Mouse (Mus musculus) myocyte (in vitro differentiated cells): ENCODE results near the gene Sema4a. TPM values are rescaled to one million over a fixed set of nuclear protein-coding genes. Genes with fewer than 3 reads are reported as not detected.

Experiments used
- H3K27me3 ChIP-seq: one replicate; pipeline ENCODE4 v1.6.1; 2011; ENCODE audit not compliant: control insufficient read depth, insufficient read depth, insufficient read length
- H3K36me3 ChIP-seq: one replicate; pipeline ENCODE4 v1.6.1; 2011; ENCODE audit not compliant: control insufficient read depth, insufficient read depth
- H3K4me2 ChIP-seq: one replicate; pipeline ENCODE4 v1.6.1; 2011; ENCODE audit warnings: low read depth, control low read depth
- H3K4me3 ChIP-seq: one replicate; pipeline ENCODE4 v1.5.1; 2011; ENCODE audit warnings: mild to moderate bottlenecking, control low read depth, moderate library complexity
- H3K79me2 ChIP-seq: one replicate; pipeline ENCODE4 v1.6.1; 2011; ENCODE audit not compliant: control insufficient read depth, insufficient read depth
- H3ac ChIP-seq: one replicate; pipeline ENCODE4 v1.6.1; 2011; ENCODE audit not compliant: control insufficient read depth, insufficient read length
- CEBPB ChIP-seq: IDR thresholded peaks from 2 replicates; pipeline ENCODE4 v1.6.1; 2011; ENCODE audit warnings: mild to moderate bottlenecking, moderate library complexity; ENCODE audit not compliant: poor library complexity, insufficient read depth, severe bottlenecking
- E2F4 ChIP-seq: IDR thresholded peaks from one replicate; pipeline ENCODE4 v1.6.1; 2011; ENCODE audit warnings: mild to moderate bottlenecking, control low read depth, moderate library complexity; ENCODE audit not compliant: insufficient read depth
- MAX ChIP-seq: IDR thresholded peaks from one replicate; pipeline ENCODE4 v1.6.1; 2011; ENCODE audit warnings: low read depth, mild to moderate bottlenecking, control low read depth
- MYOD1 ChIP-seq, 3 experiments: IDR thresholded peaks; one replicate each; pipeline ENCODE4 v1.6.1; 2011; ENCODE audit warnings: control low read depth in 2 of 3, low read depth in 2 of 3, mild to moderate bottlenecking in 2 of 3, moderate library complexity in 1 of 3; ENCODE audit not compliant: insufficient read length in 2 of 3, control insufficient read depth in 1 of 3
- MYOG ChIP-seq, 3 experiments: IDR thresholded peaks; one replicate each; pipeline ENCODE4 v1.6.1; 2011; ENCODE audit warnings: control low read depth in 2 of 3, low read depth in 2 of 3, mild to moderate bottlenecking in 2 of 3; ENCODE audit not compliant: insufficient read length in 2 of 3, control insufficient read depth in 1 of 3, insufficient read depth in 1 of 3
- POLR2A ChIP-seq: IDR thresholded peaks from one replicate; pipeline ENCODE4 v1.6.1; 2011; ENCODE audit warnings: low read depth, mild to moderate bottlenecking, control low read depth, moderate library complexity; ENCODE audit not compliant: insufficient read length
- POLR2AphosphoS2 ChIP-seq: IDR thresholded peaks from one replicate; pipeline ENCODE4 v1.6.1; 2011; ENCODE audit warnings: low read depth, control low read depth; ENCODE audit not compliant: insufficient read length
- REST ChIP-seq: IDR thresholded peaks from one replicate; pipeline ENCODE4 v1.6.1; 2011; ENCODE audit warnings: mild to moderate bottlenecking, control low read depth, moderate library complexity; ENCODE audit not compliant: insufficient read depth, insufficient read length
- SRF ChIP-seq: IDR thresholded peaks from one replicate; pipeline ENCODE4 v1.6.1; 2011; ENCODE audit warnings: low read depth; ENCODE audit not compliant: control insufficient read depth, insufficient read length
- TCF12 ChIP-seq: IDR thresholded peaks from one replicate; pipeline ENCODE4 v1.6.1; 2011; ENCODE audit warnings: mild to moderate bottlenecking, control low read depth; ENCODE audit not compliant: poor library complexity, insufficient read depth, severe bottlenecking
- TCF3 ChIP-seq: IDR thresholded peaks from one replicate; pipeline ENCODE4 v1.6.1; 2011; ENCODE audit warnings: low read depth, control low read depth; ENCODE audit not compliant: insufficient read length
- USF1 ChIP-seq: IDR thresholded peaks from one replicate; pipeline ENCODE4 v1.6.1; 2011; ENCODE audit warnings: low read depth, mild to moderate bottlenecking, control low read depth, moderate library complexity
- polyA plus RNA-seq: library from polyadenylated mRNA; unstranded; fragments of >200 nt; fragmentation: generic; extraction: Trizol; gene quantifications from one replicate; pipeline ENCODE4 v1.2.1, GENCODE M21; 2012; ENCODE audit warnings: missing spikeins

The Sema4a gene
- polyA plus RNA-seq, 1 experiment, result 0.35 TPM

DNA sequence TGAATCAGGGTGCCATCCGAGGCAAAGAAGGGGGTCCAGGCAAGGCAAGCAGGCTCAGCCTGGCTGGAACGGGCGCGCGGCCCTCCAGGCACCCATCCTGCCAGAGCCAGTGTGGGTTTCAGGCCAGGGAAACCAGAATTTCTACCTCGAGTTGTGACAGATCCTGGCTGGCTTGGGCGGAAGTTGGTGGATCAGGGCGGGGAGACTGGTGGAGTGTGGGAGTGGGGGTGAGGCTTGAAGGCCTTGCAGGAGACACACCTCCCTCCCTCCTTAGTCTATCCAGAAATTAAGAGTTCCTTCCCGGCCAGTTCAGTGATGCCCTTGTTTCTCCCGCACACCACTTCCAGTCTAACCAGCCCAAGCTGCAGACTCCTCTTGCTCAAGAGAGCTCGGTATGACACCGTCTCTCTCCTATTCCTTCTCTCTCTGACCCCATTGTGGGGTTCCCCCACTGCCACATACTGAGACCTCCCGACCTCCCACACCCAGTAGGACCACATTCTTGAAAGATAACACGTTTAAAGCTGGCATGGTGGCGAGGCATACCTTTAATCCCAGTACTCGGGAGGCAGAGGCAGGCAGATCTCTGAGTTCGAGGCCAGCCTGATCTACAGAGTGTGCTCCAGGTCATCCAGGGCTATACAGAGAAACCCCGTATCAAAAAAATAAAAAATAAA is 5.3 kb downstream of the Sema4a start:
- Histone ChIP-seq H3K4me2 (no peak overlapping the region), H3K4me3 (no peak overlapping the region), H3K36me3 (no peaks in the 10 kb centered on the region), H3K79me2 (no peaks in the 10 kb centered on the region), H3K27me3 (no peaks in the 10 kb centered on the region), H3ac (no peak overlapping the region)
- no peak for TF ChIP-seq POLR2AphosphoS2
- no peak for TF ChIP-seq SRF
- TF ChIP-seq CEBPB, result no peak
- TF ChIP-seq TCF3, result no peak
- no peak for TF ChIP-seq REST
- no peak for TF ChIP-seq USF1
- TF ChIP-seq MYOG (IDR thresholded peaks at IDR 0.05; ENCODE audit: control insufficient read depth in 1 of 3, insufficient read depth in 1 of 3, insufficient read length in 2 of 3, low read depth in 2 of 3), result no peak
- no peak for TF ChIP-seq MYOD1 (IDR thresholded peaks at IDR 0.05; ENCODE audit: control insufficient read depth in 1 of 3, insufficient read length in 2 of 3, low read depth in 2 of 3)
- TF ChIP-seq TCF12, result no peak
- TF ChIP-seq MAX, result no peak
- no peak for TF ChIP-seq POLR2A
- TF ChIP-seq E2F4, result no peak

DNA sequence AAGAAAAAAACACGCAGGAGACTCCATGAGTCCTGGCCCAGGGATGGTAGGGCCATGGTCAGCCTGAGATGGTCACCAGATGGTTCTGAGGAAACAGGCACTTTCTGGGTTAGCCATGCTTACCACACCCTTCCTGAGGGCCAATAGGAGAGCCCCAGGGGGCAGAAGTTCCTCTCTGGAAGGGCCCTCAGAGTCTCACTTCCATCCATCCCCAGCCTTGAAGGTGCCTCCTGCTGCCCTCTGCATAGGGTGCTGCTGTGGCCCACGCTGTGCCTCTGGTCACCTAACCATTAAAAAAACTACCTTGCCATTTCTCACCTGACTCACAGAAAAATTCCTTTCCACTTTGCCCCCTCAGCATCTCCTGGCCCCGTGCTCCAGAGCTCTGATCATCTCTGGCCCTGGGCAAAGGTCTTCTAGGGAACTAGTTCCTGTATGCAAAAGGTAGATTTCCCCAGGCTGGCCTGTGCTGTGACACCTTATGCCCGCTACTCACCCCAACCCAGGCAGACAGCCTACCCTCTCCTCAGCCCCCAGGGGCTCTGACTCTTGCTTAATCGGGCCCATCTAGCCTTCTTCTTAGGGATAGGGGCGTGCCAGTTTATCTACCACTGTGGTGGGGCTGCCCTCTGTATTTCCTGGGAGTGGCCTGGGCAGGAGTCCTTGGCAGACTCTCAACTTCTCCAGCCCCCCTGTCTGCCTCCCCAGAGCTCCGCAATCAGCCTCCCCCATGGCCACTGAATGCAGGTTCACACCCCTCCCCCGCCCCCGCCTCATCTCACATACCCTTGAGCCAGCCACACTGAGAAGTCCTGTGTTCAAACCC is 6.0 kb downstream of the Sema4a start:
- Histone ChIP-seq H3K79me2 (no peaks in the 10 kb centered on the region), H3K4me2 (no peak overlapping the region), H3K27me3 (no peaks in the 10 kb centered on the region), H3ac (no peak overlapping the region), H3K4me3 (no peak overlapping the region), H3K36me3 (no peaks in the 10 kb centered on the region)
- TF ChIP-seq CEBPB (no peak), TCF3 (no peak), POLR2A (no peak), SRF (no peak), USF1 (no peak), MYOG (IDR thresholded peaks at IDR 0.05; ENCODE audit: control insufficient read depth in 1 of 3, insufficient read depth in 1 of 3, insufficient read length in 2 of 3, low read depth in 2 of 3) (no peak), E2F4 (no peak), TCF12 (no peak), POLR2AphosphoS2 (no peak), MAX (no peak), MYOD1 (IDR thresholded peaks at IDR 0.05; ENCODE audit: control insufficient read depth in 1 of 3, insufficient read length in 2 of 3, low read depth in 2 of 3) (no peak), REST (no peak)

DNA sequence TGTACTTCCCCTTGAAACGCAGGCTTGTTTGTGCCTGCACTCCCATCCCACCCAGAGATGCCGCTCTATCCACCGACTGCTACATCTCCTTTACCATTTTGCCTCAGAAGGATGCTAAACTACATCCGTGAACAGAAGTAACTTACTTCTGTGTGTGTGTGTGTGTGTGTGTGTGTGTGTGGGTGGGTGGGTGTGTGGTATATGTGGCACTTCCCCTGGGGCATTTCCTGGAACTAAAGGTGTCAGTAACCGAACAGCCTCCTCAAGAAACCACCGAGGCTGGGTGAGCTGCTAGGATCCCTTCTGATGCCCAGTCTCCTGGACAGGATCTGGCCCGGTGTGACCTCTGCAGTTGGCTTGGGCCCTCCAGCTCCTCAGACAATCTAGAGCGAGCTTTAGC is 7.0 kb downstream of the Sema4a start:
- H3K4me2 ChIP-seq, result no peak overlapping the region
- H3K4me3 ChIP-seq, result no peak overlapping the region
- H3K36me3 ChIP-seq, result no peaks in the 10 kb centered on the region
- no peak overlapping the region for H3ac ChIP-seq
- H3K27me3 ChIP-seq, result no peaks in the 10 kb centered on the region
- no peaks in the 10 kb centered on the region for H3K79me2 ChIP-seq
- TF ChIP-seq POLR2AphosphoS2 (no peak), MYOG (IDR thresholded peaks at IDR 0.05; ENCODE audit: control insufficient read depth in 1 of 3, insufficient read depth in 1 of 3, insufficient read length in 2 of 3, low read depth in 2 of 3) (no peak), TCF3 (no peak)

DNA sequence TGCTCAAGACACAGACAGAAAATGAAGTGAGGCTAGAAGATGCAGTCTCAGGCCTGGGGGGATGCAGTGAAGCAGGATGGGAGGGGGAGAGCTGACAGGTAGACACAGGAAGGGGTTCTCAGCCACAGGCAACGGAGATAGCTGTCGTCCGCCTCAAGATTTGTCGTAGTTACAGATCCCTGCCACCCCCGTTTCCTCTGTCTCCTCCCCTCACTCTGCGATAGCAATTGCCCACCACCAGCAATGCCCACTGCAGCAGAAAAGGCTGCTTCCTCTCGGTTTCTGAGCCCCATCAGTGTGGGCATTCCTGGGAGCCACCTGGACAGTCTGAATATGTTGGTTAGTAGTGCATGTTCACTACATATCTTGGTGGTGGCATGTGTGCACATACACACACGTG is 7.6 kb downstream of the Sema4a start:
- H3K4me2 ChIP-seq, result no peak overlapping the region
- H3K36me3 ChIP-seq, result no peaks in the 10 kb centered on the region
- no peak for TF ChIP-seq POLR2AphosphoS2
- TF ChIP-seq REST, result no peak
- TF ChIP-seq TCF3, result no peak
- H3K79me2 ChIP-seq, result no peaks in the 10 kb centered on the region
- no peaks in the 10 kb centered on the region for H3K27me3 ChIP-seq
- no peak overlapping the region for H3K4me3 ChIP-seq
- no peak overlapping the region for H3ac ChIP-seq

DNA sequence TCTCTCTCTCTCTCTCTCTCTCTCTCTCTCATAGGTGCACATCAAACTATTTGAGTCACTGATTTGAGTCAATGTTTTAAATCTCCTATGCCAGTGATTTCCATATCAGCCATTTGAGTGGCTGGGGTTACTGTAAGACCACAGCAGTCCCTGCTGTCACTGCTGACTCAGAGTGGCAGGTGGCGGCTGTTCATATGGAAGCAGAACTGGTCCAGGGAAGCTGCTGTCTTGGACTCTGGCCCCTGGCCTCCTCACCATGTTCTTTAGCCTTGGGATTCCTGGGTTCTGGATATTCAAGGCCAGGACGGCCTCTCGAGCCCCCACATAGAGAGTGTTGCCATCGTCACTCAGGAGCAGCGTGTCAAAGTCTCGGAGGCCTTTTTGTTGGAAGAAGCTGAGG is 8.3 kb downstream of the Sema4a start:
- H3ac ChIP-seq, result no peak overlapping the region
- no peak for TF ChIP-seq USF1
- TF ChIP-seq REST, result no peak
- no peak for TF ChIP-seq SRF
- TF ChIP-seq MYOD1 (IDR thresholded peaks at IDR 0.05; ENCODE audit: control insufficient read depth in 1 of 3, insufficient read length in 2 of 3, low read depth in 2 of 3), result peak; percentile 54 to 91 (median 79)
- no peak for TF ChIP-seq CEBPB
- no peak for TF ChIP-seq E2F4
- no peak for TF ChIP-seq POLR2AphosphoS2
- TF ChIP-seq MAX, result no peak
- TF ChIP-seq POLR2A, result no peak
- peak in 2 of 3 experiments; percentile 52 to 84 for TF ChIP-seq MYOG (IDR thresholded peaks at IDR 0.05; ENCODE audit: control insufficient read depth in 1 of 3, insufficient read depth in 1 of 3, insufficient read length in 2 of 3, low read depth in 2 of 3)
- TF ChIP-seq TCF3, result peak; percentile 45
- no peak for TF ChIP-seq TCF12
- peak overlapping the region; percentile 18 for H3K4me2 ChIP-seq
- H3K36me3 ChIP-seq, result no peaks in the 10 kb centered on the region
- no peaks in the 10 kb centered on the region for H3K27me3 ChIP-seq
- H3K79me2 ChIP-seq, result no peaks in the 10 kb centered on the region
- no peak overlapping the region for H3K4me3 ChIP-seq
